Mouse (Mus musculus) adrenal gland, postnatal 36 days (tissue): Measurements from ENCODE around the gene Prkce. TPM values are rescaled to one million over a fixed set of nuclear protein-coding genes. Genes with fewer than 3 reads are reported as not detected.

ENCODE experiments used
- DNase-seq, 2 experiments: peaks; one replicate each; pipeline ENCODE4 v3.0.0; 2021; ENCODE audit warnings: mixed read lengths in 1 of 2
- total RNA-seq, 2 experiments: library from RNA; stranded (reverse); gene quantifications; 2 replicates each; pipeline ENCODE4 v1.2.3; 2021

Gene Prkce
- total RNA-seq, 2 experiments from 2014 or later: 18.1 to 21.1 TPM

DNA sequence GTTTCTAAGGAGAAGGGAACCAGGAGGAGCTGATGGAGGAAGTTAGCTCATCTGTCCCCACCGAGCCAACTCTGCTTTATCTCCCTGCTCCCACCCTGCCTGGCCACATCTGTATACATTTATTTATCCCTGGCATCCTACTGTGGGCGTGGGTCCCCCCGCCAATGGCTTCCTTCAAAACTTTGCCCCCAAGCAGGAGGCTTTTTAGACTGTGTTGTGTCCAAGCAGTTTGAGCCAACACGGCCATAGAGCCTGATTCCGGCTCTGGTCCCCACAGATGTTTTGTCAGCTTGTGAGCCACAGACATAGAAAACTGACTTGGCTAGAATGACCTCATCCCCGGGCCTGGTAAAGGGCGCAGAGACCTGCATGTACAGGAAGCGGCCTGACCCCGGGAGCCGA, 89.1 kb downstream of the Prkce start:
- DNase-seq: peak in 1 of 2 experiments; percentile 17

DNA sequence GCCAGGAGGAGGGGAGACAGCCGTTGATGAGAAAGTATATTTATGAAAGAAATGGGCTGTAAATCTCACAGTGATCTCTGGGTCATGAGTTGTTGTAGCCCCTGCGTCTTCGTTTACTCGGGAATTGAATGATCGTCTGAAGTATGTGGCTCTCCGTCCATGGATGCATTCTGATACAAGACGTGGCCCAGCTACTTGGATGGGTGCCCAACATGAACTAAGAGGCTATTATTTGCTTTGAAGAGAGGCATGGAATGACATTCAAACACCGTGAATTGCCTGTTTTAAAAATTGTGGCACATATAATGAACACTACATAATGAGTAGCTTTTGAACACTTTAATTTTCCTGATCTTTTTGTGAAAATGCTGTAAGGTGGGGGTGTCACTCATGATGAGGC, 93.5 kb downstream of the Prkce start:
- no peak for DNase-seq

DNA sequence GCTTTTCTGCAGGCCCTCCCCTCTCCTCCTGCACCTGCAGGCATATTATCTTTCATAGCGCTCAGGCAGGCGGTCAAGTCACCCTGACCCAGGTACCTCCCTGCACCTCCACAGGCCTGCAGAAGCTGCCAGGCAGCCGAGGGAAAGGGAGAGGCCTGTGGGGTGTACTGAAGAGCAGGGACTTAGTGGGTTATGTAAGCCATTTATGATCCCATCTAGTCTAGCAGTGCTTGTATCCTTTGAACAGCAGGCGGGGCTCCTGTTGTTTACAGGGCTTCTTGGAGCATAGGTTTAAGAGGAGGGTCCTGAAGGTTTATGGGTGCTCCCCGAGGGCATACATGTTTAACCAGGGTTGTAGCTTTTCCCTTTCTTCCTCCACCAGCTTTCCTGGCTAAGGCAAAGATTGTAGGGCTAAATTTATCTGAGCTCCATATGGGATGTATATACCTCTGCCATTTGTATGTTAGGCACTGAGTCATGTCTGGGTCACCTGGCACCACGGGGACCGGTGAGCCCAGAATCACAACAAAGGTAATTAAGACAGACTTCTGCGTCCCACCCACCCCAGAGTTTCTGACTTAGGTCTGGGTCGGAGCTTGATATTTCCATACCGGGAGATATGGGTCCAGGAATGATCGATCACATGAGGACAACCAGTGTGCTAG, 96.5 kb downstream of the Prkce start:
- DNase-seq: no peak

DNA sequence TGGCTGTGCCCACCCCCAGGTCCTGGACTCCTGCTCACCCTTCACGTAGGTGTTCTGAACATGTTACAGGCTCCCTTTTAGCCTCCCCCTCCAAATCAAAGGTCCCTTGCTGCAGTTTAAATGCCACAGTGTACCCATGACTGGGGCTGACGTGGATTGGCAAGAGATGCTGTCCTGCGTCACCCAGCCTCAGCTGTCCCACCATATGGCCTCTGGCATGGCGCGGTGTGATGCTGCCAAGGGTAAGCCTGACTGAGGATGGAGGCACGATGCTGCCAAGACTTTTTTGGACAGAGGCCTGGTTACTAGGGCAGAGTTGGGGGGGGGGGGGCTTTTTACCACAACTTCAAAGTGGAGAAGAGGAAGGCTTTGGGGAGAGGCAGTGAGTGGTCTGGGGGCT, 98.5 kb downstream of the Prkce start:
- no peak for DNase-seq

DNA sequence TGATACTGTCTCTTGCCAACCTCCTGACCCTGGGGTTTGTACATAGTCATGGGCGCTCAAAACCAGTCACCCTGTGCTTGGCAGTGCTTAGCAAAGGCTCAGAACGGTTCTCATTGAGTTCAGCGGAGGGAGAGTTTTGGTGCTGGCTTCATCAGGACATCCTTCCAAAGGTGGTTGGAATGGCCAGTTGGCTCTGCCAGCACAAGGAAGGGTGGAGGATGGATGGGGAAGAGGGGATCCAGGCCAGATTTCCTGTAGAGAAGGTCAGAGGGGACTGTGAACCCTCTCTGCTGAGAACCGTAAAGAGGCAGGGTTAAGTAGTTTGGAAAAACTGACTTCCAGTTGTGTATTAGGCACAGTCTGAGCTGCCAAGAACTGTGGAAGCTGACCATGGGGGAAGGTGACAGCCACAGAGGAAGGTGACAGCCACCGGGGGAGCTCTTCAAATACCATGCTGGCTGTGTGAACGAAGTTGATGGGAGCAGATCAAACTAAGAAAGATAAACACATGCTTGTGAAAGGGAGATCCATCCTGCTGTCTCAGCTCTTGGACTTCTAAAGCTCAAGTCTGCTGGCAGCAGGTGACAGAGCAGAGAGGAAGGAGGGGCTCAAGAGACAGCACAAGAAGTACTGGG, 99.7 kb downstream of the Prkce start:
- DNase-seq: no peak

DNA sequence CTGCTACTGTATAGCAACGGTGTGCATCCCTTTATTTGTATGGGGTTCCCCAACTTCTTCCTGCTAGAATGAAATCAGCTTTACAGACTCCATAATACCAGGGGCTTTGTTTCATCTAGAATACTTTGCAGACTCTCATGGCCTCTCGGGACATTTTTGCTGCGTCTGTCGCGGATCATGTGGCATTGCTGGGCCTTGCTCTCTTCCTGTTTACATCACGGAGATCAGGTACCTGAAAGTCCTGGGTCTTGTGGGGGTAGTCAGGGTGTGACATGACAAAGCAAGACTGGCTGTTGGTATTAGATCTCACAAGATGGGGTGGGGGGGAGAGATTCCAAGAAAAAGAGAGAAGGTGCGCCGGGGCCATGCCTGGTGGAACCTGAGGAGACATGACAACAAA, 102.1 kb downstream of the Prkce start:
- no peak for DNase-seq

DNA sequence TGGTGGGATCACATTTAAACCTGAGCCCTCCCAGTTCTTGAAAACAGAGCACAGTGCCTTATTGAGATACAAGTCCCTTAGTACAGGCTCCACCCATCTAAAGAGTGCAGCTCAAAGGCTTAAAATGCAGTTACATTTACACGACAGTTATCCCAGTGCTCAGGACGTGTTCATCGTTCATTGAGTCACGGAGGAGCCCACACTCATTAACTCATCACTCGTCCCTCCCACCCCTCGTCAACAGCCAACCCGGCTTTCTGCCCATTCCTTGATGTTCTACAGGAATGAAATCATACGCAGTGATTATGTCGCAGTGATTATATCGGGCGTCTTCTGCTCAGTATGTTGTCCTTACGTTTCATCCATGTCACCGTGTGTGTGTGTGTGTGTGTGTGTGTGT, 102.9 kb downstream of the Prkce start:
- DNase-seq: no peak

DNA sequence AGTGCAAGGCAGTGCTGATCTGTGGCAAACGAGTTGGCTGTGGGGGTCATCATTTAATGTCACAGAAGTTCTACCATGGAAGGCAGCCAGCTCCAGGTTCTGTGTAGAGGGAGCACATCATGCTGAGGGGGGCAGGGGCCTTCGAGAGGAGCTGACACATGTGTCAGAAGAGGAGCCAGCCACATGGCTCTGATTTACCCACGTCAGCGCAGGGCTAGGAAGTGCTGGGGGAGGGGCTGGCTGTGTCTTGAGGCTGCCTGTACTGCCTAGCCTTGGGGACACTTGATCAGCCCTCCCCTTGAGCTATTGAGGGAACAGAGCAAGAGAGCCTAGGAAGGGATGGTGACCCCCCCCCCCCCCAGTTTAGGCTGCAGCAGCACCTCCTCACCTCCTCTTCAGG, 103.7 kb downstream of the Prkce start:
- peak in 1 of 2 experiments; percentile 22 for DNase-seq

DNA sequence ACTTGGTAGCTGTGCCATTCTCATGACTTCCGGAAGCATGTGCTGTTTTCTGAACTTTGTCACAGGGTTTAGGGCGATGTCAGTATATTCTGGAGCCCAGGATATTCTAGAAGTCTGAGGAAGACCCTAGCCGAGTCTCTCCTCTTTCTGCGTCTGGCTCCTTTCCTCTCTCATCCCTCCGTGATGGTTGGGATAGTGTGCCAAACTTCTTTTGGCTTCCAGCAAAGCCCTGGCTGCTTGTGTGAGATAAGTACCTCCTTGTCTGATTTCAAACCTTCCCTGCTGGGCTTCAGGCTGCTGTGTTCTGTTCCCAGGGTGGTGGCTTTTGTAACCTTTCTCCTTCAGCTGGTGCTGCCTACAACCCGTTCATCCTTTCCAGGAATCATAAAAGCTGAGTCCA, 105.4 kb downstream of the Prkce start:
- no peak for DNase-seq

DNA sequence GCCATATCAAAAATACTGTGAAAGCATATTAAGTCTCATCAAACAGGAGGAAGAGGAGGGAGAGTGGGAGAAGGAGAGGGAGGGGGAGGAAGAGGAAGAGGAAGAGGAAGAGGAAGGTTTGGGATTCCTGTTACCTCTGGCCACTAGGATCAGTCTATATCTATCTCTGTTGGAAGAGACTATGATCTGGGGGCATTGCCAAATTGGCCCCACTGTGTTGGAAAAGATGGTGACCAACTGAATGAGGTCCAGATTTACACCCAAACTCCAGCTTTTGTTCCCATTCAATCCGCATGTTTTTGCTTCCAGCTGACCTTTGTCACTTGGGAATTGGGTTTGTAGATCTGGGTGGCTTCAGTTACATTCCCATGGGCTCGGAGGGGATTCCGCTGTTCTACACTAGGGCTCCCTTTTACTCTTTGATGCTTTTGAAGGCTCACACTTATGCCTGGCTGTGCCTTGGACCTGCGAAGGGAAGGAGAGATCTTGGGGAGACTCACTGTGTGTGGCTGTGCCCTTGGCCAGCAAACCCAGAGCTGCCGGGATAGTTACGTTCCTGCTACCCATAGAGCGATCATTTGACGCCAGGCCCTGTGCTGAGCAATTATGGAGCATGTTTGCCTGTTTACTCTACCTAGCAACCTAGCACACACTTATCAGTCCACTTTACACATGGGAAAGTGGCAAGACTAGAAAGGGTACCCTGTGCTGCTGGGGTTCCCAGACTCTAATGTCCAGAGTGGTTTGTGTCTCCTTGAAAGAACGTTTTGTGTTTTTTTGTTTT, 106.2 kb downstream of the Prkce start:
- DNase-seq: no peak

DNA sequence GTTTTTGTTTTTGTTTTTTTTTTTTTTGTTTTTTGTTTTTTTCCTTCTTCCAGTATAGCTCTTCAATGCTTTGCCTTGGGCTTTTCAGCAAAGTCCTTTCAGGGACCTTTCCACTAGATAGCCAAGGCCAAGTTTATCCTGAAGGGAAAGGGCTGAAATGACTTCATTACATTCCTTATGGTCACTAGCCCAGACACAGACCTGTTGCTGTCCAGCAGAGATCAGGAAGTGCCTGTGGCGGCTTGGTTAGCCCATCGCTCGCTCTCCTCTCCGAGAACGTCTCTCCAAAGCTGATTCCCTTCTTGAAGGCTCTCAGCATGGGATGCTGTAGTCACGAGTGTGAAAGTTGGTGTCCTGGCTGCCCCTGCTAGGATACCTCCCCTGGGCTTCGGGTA, 106.8 kb downstream of the Prkce start:
- no peak for DNase-seq

DNA sequence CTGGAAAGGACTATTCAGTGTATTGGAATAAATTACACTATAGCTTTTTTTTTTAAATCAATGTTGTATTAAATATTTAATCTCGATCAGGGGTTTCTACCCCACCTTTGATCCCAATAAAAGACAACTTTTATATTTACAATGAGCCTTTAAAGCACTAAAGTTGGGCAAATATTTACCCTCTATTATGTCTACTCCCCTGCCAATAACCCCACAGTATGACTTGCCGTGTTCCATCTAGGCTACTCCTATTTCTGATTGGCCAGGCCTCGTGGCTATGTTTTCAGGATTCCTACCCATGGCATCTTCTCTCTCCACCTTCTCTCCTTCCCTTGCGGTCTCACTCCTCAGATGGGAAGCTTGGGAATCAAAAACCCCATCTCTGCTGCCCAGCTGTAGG, 108.8 kb downstream of the Prkce start:
- DNase-seq: no peak

DNA sequence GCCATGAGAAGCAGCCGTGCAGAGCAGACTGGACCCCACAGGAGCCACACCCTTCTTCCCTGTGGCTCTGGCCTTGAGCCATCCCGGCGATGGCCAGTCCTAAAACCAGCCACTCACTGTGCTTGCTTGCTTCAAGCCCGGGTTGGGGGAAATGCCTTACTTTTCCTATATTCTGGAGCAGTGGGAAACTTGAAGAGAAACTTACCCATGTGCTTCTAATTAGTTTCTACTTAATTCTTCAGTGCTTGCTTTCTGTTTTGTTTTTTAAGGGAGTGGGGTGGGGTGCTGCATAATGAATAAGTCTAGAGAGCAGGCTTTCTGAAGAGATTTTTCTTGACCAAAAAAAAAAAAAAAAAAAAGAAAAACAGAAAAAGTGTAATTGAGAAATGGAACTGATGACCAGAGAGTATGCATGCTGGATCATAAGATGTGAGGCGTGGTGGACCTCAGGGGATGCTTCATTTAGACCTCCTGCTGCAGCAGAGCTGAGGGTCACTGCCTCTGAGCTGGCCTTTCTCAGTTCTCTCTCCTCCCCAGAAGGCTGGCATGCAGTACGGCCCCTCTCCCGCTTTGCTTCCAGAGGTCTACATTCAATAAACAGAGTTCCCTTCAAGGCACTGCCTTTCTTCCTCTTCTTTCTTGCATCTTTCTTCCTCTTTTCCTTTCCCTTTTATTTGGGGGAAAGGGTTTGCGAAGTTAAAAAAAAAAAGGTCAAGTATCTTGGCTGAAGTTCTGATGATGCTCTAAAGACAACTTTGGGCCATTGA, 109.6 kb downstream of the Prkce start:
- DNase-seq: no peak

DNA sequence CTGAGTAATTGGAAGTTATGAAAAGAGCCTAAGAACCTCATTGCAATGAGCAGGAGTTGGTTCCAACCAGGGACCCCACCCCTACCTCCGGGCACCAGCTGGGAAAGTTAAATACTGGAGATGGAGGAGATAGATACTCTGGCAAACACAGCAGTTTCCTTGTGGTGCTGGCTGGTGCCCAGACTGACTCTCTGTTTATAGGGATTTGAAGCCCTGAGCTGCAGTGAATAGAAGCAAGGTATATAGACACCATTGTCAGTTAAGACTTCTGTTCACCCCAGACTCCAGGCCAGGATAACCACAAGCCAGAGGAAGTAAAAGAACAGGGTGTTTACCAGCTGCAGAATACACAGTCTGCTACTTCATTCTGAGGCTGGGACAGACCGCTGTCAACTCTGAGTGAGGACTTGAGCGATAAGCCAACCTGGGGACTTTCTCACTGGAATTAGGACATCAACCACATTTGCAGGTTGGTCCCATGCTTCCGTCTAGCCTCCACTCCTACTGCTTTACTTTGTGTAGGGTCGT, 110.5 kb downstream of the Prkce start:
- no peak for DNase-seq

DNA sequence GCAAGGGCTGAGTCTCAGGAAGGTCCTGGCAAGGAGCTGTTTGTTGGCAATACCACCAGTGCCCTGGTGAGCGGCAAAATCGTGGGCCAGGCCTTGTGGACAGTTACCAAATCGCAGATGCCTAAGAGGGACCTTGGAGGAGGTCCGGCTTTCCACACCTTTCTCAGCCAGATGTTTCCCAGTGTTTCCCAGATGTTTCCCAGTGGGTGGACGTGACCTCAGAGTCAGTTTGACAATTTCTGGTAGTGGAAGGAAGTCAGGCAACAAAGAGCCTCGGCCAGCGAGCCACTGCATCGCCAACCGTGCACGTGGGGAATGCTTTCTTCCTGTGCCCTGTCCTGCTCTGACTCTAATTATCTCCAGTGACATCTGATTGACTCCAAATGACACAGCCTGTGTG, 112.2 kb downstream of the Prkce start:
- DNase-seq: peak in 1 of 2 experiments; percentile 21

DNA sequence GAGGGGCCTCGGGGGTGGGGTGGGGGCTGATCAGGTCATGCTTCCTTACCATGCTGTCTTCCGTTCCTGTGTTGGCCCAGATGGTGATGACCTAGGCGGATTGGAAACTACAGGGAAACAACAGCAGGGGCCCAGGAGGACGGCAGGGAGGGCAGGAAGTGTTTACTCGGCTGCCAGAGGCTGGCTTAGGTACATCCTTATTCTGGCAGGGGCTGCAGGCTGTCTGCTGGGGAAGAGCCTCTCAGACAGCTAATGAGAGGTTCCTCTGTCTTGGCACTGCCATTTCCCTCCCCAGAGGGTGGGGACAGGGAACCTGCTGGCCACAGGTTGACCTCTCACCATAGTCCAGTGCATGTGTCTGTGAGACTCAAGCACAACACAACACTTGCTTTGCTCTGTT, 116.2 kb downstream of the Prkce start:
- peak; percentile 36 to 52 for DNase-seq

DNA sequence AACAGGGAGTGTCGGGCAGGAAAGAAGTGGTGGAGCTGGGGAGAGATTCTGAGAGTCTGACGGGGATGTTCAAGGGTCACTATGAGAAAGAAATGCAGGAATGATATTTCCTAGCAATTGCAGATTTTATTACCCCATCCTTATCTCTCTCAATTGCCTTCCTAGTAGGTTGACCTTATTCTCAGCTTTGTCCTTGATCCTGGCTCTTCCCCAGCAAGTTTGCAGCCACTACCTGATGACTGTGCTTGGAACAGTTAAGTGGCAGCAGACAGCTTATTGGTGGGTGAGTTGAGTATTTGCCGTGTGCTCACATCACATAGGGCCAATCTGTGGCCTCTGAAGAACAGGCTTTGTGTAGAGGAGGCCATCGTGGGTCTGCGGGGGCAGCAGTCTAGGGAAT, 117.5 kb downstream of the Prkce start:
- DNase-seq: peak in 1 of 2 experiments; percentile 29

DNA sequence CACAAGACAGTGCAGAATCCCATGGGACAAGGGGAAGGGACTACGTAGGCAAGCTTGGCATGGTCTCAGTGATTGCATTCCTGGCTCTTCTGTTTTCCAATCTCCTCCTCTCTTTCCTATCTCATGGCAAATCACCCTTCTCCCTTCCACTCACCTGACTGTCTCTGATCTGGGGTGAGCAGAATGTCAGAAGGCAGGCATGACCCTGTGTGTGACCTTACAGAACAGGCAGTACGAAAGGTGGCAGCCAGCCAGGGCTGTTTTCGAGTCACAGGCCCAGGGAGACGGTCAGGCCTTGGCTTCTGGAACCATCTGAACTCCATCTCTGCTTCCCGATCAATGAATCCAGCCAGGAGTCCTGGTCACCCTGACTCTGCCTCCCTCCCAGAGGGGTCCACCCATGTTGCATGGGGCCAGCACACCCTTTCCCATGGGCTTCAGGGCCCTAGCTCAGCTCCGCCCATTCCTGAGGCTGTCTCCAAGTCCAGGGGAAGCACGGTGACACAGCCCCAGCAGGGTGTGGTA, 119.2 kb downstream of the Prkce start:
- peak; percentile 83 to 88 for DNase-seq

DNA sequence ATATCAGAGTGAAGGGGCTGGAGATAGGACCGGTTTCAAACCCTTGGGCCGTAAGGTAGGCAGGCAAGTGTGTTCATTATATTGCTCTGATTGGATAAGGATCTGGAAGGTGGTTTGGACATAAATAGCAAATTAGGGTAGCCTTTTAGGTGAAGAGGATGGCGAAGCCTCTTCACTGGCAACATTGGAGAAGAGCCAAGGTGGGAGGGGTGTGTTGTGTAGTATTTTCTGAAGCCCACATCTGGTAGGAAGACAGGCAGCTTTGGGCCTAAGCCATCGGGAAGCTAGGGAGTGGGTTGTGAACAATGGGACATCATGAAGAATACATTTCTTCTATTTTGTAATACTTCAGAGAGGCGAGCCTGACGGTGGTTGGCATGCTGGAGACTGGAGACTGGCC, 125.1 kb downstream of the Prkce start:
- no peak for DNase-seq

DNA sequence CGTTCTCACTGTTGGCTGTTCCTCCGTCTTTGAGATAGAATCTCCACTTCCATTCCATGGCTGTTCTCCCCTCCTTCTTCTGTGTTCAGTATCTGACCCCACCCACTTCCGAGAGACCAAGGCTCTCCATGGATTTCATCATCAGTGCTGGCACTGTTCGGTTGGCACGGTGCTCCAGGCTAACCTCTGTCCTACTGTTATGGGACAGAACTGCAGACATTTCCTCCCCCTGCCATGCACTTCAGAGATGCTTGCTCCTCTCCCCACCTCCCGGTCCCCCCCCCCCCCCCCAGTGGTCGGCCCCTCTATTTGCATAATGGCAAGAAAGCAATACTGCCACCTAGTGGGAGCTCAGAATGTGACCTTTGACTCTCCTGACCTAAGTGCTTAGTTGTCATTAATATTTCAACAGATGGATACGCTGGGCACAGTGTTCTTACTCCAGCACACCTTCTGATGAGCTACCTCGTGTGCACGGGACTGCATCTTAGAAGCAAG, 125.7 kb downstream of the Prkce start:
- peak; percentile 72 to 79 for DNase-seq

DNA sequence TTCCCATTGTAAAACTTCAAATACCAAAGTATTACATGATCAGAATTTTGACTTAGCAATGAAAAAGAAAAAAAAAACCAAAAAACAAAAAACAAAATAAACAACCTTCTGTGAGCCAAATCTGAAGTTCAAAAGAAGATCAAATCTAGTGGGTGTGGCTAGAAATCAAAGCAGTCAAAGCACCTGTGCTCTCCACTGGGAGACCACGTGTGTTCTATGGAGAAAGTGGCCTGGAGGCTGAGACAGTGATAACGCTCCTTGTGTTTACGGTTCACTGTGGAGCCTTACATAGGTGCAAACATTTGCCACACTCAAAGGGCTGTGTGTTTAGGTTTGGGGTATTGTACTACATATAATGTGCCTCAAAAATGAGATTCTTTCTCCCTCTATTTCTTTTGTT, 132.0 kb downstream of the Prkce start:
- DNase-seq: no peak
